Mouse (Mus musculus) urinary bladder, adult 18-20 months (tissue): Measurements from ENCODE around the gene Ier5.

ENCODE experiments used
- DNase-seq, 2 experiments: peaks; one replicate each; pipeline ENCODE4 v3.0.0; 2022; ENCODE audit warnings: low spot score in 2 of 2, mixed read lengths in 2 of 2

Gene Ier5

DNA sequence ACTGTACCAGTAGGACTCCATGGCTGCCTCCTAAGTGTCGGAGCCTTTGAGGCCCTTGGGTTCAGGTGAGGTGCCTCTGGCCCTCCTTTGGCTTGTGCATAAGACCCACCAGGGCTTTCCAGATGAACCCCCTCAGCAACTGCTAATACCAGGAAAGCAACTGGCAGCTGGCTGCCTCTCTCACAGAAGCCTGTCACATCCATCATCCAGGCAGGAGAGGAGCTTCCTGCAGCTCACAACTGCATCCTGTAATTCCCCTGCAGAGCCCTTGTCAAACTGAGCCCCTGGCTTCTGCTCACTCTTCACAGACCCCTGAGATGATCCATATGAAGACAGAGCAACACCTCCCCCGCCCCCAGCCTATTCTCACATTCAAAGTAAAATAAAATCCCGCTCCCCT is 21.8 kb downstream of the Ier5 start:
- DNase-seq = no peak

DNA sequence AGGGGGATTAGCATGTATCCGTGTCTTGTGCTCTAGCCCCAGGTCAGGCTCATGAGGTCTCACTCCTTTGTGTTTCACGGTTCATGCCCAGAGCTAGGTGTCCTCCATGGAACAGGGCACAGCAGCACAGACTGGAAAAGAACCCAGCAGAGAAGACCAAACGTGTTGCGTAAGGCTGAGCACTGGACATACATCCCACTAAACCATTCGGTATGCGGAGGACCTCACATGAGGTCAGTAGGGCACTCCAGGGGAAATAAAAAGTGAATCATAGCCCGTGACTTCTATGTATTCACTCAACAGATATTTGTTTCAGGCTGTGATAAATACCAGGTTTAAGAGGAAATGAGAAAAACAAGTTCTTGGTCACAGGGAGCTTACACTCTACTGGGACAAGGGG is 23.6 kb downstream of the Ier5 start:
- DNase-seq = no peak

DNA sequence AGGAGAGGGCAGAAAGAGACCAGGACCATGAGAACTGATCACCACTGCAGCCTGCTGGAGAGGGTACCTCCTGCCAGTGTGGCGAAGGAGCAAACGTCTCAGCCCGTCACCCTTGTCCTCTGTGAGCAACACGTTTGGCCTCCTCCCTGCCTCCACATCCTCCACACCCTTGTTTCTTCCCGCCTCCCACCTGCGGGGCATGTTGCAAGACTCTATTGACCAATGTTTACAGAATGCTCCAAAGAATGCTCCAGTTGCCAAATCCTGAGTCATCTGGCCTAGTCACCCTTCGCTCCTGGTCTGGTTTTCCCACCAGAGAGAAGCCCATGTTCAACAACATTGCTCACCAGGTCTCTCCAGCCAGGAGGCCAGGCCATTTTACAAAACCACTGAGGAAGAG is 24.6 kb downstream of the Ier5 start:
- DNase-seq = peak; percentile 75 to 91

DNA sequence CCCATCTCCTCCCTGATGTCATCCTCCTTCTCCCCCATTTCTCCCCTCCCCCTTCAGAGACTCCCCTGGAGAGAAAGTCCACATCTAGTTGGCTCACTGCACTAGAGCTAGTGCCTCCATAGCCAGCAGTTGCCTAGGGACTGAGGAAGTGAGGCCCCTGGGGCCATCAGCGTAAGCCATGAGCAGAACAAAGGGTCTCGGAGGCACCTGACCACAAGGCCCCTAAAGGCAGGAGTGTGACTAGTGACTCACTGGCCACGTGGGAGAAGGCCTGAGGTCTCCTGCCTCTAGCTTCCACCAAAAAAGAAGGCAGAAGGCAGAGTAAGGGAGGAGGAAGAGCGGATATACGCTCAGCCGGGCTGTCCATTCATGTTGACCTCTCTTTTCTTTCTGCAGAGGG is 25.5 kb downstream of the Ier5 start:
- no peak for DNase-seq

DNA sequence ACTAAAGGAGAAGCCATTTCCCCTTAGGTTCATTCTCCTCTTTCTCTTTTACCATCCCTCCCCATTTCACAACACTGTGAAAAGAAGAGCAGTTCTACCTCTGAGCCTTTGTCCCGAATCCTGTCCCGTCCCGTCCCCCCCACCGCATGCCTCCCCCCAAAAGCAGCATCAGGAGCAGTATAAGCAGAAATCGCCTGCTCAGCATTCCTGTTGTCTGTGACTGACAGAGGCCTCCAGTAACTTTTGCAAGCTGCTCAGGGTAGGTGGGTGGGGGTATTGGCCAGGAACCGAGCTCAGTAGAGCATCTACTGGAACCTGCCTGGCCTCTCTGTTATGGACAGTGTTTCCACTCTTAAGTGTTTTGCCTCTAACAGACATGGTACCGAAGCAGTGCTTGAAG is 26.3 kb downstream of the Ier5 start:
- no peak for DNase-seq

DNA sequence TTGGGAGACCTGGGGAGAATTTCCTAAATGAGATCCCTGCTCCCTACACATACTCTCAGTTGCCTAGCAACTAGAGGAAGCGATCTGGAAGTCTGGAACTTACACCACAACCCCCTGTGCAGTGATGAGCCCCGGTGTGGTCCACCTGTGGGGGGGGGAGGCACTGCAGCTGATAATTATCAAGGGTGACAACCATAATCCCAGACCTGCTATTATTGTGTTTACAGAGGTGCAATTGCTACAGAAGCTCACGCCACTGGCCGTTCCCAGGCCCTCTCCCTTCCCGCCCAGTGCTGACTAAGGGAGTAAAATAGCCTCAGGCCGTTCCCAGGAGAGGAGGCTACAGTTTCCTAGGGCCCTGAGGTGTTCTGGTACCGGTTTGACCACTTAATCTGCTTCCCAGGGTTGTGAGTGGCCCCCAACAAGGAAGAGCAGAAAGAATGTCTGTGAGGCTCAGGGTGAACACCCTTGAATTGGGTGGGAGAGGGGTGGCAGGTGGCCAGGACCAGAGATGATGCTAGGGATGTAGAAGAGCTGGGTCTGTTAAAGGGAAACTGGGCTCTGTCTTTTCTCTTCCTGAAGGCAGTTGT is 28.1 kb downstream of the Ier5 start:
- no peak for DNase-seq

DNA sequence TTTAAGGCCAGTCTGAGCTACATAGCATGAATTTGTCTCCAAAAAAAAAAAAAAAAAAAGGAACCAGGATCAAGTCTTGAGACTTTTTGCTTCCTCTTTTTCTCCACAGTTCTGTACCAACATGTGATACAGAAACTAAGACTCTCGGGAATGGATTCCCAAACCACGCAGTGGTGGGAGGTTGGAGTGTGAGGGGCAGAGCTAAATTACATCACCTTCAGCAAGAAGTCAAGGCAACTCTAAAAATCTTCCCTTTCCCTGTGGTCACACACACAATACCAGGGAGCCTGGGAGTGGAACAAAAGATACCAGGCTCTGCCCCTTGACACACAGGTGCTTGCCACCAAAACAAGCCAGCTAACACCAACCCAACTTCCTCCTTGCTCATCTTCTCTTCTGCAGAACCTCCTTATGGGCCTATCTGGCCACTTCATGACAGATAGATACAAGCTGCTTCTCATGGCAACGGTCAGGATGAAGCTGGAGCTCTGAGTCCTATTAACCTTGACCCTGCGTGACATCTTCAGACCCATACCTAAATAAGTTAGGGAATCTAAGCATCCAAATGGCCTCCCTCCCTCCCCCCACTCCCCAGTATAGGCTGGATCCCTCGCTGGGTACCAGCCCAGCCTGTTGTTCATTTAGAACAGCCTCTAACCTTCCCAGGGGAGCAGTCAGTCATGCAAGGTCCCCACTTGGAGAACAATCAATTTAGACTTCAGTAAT is 28.7 kb downstream of the Ier5 start:
- DNase-seq = no peak

DNA sequence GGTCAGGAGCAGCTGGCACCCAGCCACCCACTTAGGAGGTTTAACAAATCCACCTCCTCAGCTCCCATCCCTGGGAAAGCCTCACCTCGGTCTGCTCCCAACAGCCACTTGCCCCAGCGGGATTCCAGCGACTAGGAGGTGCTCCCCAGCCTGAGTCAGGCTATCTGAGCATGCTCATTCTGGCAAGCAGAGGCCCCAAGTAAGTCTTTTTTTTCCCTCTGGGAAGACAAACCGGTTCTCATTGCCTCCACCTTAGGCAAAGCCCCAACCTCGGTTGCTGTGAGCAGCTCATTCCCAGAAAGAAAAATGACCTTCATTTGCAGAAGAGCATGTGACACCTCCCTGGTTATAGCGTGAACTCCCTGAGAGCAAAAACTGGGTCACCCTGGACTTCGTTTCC is 29.7 kb downstream of the Ier5 start:
- DNase-seq = no peak

DNA sequence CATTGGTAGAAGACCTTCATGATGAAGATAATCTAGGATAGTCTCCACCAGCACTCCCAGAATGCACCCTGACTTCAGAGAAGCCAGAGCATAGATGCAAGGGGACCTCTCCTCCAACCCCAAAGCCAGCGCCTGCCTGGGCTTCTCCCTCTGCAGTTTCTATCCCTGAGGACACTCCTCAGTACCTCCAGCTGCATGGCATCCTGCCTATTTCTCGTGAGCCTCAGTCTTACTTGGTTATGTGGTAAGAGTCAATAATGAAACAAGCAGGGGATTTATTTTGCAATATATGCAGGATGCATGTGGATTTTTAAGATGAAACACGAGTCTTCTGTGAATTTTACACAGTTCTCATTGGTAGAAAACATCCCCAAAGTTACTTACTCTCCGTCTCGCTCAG is 33.2 kb downstream of the Ier5 start:
- no peak for DNase-seq

DNA sequence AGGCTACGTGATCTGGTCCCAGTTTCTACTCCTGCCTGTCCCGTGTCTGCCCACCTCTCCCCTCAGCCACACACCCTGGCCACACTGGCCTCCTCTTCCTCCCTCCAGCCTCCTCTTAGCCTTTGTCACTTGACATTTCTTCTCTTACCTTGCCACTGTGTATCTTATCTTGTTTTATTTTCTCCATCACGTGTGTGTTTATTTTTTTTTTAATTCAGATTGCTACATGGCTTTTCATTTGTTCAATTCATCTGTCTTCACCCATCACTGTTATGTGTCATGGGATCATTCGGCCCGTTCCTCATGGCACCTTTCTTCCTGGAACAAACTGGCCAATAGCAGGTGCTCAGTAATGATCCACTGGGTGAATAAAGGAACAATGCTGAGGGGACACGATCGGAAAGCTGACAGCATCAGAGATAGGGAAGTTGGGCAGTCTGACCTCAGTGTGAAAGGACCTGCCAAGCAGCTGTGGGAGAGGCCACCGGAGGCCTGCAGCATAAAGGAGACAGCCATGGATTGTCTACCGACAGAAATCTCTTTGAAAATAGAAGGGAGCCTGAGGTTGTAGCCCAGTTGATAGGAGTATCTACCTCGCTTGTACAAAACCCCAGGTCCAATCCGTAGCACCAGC is 34.3 kb downstream of the Ier5 start:
- DNase-seq = no peak

DNA sequence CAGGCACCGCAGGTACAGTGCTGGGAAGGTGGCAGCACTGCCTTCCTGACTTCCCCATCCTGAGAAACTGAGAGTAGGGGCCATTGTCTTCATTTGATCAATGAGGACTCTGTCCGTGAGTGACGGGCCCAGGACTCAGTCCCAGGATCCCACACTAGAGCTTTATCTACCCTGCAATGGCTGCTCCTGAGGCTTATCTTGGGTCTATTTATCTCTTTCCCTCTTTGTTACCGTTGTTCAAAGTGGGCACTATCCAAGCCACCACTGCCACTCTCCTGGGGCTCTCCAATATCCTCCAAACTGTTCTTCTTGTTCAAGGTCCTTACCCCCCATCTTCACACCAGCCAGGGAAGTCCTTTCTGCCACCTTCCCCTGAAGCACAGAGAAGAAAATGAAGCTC is 34.8 kb downstream of the Ier5 start:
- DNase-seq = no peak

DNA sequence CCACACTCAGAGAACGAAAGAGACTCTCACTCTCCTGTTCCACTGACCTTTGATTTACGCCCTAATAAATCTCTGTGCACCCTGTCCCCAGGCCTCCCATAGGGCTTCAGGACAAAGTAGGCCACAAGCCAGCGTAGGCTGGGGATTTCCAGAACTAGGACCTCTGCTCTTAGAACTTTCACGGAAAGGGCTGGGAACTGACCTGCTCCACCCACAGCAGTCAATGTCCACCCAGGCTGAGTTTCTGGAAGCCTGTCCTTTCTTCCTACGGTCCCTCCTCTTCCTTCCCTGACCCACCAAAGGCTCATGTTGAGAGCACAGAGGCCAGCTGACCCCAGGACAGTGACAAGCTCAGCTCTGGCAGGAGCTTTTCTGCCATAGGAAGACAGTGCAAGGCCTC is 35.3 kb downstream of the Ier5 start:
- no peak for DNase-seq

DNA sequence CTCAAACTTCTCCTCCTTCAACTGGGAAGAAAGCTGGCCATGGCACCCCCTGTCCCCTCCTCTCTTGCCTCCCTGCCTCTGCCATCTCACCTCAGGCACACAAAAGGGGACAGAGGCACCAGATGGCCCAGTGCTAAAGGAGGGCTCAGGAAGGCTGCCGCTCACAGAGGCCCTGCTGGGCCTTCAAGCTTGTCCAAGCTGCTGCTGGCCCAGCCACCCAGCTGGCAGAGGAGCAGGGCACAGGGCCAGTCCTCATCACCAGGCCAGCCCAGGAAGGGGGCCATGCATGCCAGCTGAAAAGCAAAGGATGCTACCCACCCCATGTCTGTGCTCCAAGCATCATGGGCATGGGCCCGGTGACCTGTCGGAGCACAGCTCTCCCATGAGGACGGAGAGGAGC is 36.5 kb downstream of the Ier5 start:
- no peak for DNase-seq

DNA sequence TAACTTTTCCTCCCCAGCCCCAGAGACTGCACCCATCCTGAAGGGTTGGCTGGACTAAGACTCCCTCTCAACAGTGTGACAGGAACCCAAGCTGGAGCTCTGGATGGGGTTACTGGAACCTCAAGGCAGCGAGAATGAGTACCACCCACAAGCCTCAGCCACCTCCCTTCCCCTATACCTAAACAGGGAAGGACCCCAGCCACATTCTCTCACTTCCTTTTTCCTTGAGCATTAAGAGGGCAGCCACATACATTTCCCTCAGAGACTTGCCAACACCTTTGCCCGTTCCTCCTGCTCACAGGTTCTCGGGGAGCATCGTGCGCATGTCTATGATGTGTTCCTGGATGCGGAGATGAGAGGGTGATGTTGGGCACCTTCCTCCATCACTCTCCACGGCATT is 37.4 kb downstream of the Ier5 start:
- DNase-seq = no peak

DNA sequence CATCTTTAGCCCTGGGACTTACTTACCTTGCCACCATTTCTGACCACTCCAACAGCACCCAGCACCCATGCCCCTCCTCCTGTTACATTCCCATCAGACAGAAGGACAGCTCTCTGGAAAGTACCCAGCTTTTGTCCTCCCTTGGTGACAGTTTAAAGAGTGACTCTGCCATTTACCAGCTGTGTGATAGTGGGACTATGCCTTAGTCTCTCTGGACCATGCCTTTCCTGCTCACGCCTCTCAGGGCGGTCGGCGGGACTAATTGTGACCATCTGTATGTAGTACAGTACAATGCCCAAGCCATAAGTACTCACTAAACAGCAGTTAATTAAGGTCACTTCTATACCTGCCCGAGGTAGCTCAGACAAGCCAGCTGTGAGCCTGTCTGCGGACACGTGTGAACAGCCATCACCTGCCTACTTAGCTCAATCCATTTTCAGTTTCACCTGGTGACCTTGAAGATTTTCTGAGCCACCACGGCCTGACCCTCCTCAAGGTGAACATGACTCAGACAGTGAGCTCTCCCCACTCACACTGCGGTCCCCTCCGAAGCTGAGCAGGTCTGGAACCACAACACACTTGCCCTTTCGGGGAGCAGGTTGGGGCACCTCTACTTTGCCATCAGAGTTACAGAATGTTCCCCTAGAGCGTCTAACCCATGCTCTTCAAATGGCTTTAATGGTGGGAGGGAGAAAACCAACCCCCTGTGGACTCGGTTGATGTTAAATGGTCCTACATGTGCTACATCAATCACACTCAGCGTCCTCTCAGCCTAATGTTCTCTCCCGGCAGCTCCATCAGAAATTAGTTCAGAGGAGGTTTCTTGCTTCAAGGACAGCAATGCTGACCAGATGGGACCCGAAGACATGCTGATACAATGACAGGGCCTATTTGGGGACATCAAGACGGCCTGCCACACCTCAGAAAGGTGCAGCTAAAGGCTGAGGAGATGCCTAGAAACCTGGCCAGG is 38.3 kb downstream of the Ier5 start:
- no peak for DNase-seq

DNA sequence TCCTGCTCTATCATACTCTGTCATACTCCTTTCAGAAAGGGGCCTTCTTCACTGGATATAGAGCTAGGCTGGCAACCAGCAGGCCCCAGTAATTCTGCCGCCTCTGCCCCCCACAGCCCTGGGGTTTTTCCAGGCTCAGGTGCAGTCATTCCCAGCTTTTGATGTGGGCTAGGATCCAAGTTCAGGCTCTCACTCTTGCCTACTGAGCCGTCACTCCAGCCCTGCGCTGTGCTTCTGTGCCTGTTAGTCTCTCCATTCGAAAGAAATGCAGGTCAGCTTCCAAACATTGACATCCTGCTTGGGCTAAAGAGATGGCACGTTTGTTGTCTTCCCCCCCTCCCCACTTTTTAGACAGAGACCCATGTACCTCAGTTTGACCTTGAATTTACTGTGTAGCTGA is 39.2 kb downstream of the Ier5 start:
- no peak for DNase-seq

DNA sequence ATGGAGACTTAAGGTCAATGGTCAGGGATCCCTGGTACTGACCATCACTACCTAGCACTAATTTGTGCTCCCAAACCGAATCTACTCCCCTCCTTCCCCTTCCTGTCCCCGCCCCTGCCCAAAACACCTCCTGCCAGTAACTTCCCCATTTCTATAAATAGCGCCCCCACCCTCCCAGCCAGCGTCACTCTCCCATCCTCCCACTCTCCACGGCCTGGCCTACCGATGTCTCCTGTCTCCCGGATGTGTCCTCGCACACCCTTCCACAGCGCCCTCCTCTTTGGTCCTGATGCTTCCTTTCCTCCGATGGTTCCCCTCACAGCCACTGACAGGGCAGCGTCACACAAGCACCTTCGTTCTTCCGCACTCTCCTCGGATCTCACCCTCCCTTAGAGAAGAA is 39.9 kb downstream of the Ier5 start:
- no peak for DNase-seq

DNA sequence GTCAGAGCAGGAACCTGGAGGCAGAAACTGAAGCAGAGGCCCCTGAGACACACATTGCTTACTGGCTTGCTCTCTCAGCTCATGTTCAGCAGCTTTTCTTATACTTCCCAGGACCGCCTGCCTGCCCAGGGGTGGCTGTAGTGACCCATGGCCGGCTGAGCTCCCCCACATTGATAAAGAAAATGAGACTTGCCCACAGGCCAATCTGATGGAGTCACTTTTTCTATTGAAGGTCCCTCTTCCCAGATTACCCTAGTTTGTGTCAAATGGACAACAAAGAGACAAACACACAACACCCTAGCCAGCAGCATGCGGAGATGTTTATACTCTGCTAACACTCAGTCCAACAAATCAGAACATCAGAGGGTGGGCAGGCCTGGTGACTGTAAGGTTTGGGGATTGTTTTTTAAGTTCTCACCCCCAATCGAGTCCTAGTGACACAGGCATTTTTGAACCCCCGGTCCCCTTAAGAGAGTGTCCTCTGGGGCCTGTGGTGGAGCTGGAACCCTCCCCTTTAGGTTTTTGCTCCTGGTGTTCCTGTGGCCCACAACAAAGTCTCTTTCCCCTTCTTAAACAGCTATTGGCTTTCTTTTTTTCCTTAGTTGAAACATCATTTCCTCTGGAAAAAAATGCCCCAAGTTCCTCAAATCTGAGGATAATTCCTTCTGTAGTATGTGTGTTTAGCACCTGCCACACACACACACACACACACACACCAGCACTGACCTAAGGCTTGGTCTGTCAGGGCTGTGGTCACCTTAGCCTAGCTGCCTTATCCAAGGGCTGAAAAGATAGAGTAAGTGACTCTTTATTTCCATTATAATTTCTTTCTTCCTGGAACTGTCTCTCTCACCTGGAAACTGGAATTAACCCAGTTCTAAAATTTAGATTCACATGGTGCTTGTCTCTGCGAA is 41.1 kb downstream of the Ier5 start:
- no peak for DNase-seq

DNA sequence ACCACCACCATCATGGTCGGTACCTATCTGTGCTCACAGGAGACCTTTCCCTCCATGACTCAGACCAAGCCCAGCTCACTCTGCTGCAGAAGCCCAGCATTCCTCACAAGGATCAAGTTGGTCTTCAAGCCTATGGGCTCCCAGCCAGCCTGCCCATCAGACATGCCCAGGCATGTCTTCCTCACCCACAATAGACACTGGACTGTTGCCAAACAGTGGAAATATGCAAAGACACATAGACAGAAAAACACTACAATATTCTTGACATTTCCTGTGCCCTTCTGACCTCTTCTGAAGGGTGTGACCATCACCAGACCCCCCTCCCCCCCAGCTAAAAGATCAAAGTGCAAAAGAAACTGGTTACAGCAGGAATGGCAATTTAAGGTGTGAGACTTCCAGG is 43.3 kb downstream of the Ier5 start:
- DNase-seq = no peak

DNA sequence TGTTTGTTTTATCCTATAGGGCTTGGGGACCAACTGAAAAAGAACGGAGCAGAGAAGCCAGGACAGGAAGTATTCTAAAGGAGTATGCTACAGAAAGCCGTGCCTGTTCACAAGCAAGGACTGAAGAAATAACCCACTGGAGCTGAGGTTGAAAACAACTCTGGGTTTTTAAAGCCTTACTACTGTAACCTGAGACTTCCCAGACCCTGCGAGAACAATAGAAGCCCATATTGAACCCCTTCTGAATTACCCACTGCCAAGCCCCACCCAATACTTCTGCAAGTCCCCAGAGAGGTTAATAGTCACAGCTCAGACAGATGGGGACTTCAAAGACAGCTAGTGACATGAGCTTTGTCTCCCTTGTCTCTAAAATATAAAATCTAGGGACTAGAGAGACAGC is 44.4 kb downstream of the Ier5 start:
- no peak for DNase-seq

DNA sequence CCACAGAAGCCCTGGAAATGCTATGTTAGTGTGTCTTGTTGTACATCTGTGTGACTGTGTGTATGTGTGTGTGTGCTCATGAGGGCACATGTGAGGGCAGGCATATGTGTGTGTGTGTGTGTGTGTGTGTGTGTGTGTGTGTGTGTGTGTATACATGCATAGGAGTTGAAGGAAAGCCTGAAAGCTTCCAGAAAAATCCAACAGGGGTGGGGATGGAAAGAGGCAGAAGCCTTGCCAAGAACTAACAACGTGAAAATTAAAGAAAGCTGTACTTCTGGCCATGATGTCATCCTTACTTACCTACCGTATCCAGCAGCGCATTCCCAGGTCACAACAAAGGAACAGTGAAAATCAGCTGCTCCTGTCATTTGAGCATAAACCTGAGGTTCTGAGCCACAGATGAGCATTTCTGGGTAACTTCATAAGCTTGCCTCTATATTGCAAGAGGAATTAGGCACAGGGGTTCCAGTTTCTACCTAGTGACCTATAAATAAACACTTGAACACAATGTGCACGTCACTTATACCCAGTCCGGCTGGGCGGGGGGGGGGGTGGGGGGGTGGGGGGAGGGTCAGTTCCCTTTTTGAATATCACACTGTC is 45.0 kb downstream of the Ier5 start:
- no peak for DNase-seq
